Mouse (Mus musculus): ENCODE data around the gene Tsc2.

- TF ChIP-seq ZC3H11A (IDR thresholded peaks at IDR 0.05; ENCODE audit: borderline replicate concordance, low read depth, low read length) (no peak), CHD2 (IDR thresholded peaks at IDR 0.05; ENCODE audit: low read depth, low read length) (no peak), MAFK (IDR thresholded peaks at IDR 0.05; ENCODE audit: insufficient read depth, low read depth, low read length) (no peak), HCFC1 (IDR thresholded peaks at IDR 0.05; ENCODE audit: borderline replicate concordance, insufficient read depth, low read length) (no peak)
Measured at GRCm38 (mm10) chr17:24632813-24633449, 501 bp upstream of the Tsc2 start.

All from ES-E14 (cell line).